Mouse (Mus musculus): ENCODE results near the gene Gspt1. TPM values are rescaled to one million over a fixed set of nuclear protein-coding genes. Genes with fewer than 3 reads are reported as not detected.

The Gspt1 gene
- total and polyA plus RNA-seq, 3 experiments = 111 to 886 (median 147) TPM

- TF ChIP-seq RCOR1 (conservative IDR thresholded peaks at IDR 0.05; ENCODE audit: low read depth, low read length) (no peak), NELFE (IDR thresholded peaks at IDR 0.05; ENCODE audit: low read depth, low read length) (no peak), POLR2A (IDR thresholded peaks at IDR 0.05; ENCODE audit: low read depth, low read length) (no peak), KAT2A (IDR thresholded peaks at IDR 0.05; ENCODE audit: insufficient replicate concordance, low read length) (no peak), SIN3A (IDR thresholded peaks at IDR 0.05; ENCODE audit: low read length) (no peak), IRF4 (IDR thresholded peaks at IDR 0.05; ENCODE audit: low read depth, low read length) (no peak), TBP (conservative IDR thresholded peaks at IDR 0.05; ENCODE audit: low read depth, low read length) (no peak), EP300 (IDR thresholded peaks at IDR 0.05; ENCODE audit: low read length) (no peak), MXI1 (IDR thresholded peaks at IDR 0.05; ENCODE audit: low read depth, low read length) (no peak), TCF12 (IDR thresholded peaks at IDR 0.05; ENCODE audit: low read depth, low read length) (no peak), SMC3 (IDR thresholded peaks at IDR 0.05; ENCODE audit: low read depth, low read length) (no peak), PAX5 (IDR thresholded peaks at IDR 0.05; ENCODE audit: low read length) (no peak), UBTF (IDR thresholded peaks at IDR 0.05; ENCODE audit: low read depth, low read length) (no peak), USF2 (conservative IDR thresholded peaks at IDR 0.05; ENCODE audit: low read depth, low read length) (no peak), CHD1 (IDR thresholded peaks at IDR 0.05; ENCODE audit: low read depth, low read length) (no peak), USF1 (IDR thresholded peaks at IDR 0.05; ENCODE audit: low read depth, low read length) (no peak)
- H3K9ac ChIP-seq (ENCODE audit: insufficient read depth, low read depth) = no peak overlapping the region
- H3K27me3 ChIP-seq (replicated peaks) = no peaks in the 10 kb centered on the region
- dilution Hi-C loops (cut with MboI; ENCODE audit: extremely low pct_ligation_motif_present, extremely low pct_unique_long_range_greater_than_20kb, low sequenced_read_pairs) (no loop called here), in situ Hi-C loops (cut with MboI; ENCODE audit: low pct_ligation_motif_present, low pct_unique_long_range_greater_than_20kb, low sequenced_read_pairs) (no loop called here)
- H3K36me3 ChIP-seq (replicated peaks in 1 of 2; ENCODE audit: control insufficient read depth in 1 of 2, insufficient read depth in 1 of 2, low read length in 1 of 2) = no peaks in the 10 kb centered on the region
- no peak overlapping the region for H3K4me3 ChIP-seq (replicated peaks in 1 of 3; ENCODE audit: low read depth in 2 of 3, low read length in 2 of 3, poor library complexity in 1 of 3)
- H3K4me2 ChIP-seq (ENCODE audit: insufficient read depth, low read depth, poor library complexity, severe bottlenecking) = no peak overlapping the region
- H3K4me1 ChIP-seq (ENCODE audit: control insufficient read depth in 1 of 2, insufficient read depth in 2 of 2) = peaks cover 16 to 40% of the 10 kb centered on the region in 2 experiments
- peak overlapping the region; percentile 63 for H3K27ac ChIP-seq (ENCODE audit: insufficient read depth, low read depth)
- peaks cover 12% of the 10 kb centered on the region for H3K9me3 ChIP-seq (replicated peaks; ENCODE audit: low read length)
- no peaks in the 10 kb centered on the region for H3K79me2 ChIP-seq (replicated peaks; ENCODE audit: control insufficient read depth, extremely low read depth, insufficient read depth, poor library complexity, severe bottlenecking)
- no peak for DNase-seq (ENCODE audit: extremely low read depth)
Measured at GRCm38 (mm10) chr16:11284881-11285280, 30.8 kb upstream of the Gspt1 start.

- TF ChIP-seq IRF4 (IDR thresholded peaks at IDR 0.05; ENCODE audit: low read depth, low read length) (peak; percentile 73), ZC3H11A (IDR thresholded peaks at IDR 0.05; ENCODE audit: low read depth, low read length) (no peak), ZNF384 (IDR thresholded peaks at IDR 0.05; ENCODE audit: low read depth, low read length) (no peak), SIN3A (IDR thresholded peaks at IDR 0.05; ENCODE audit: low read length) (no peak), ZMIZ1 (IDR thresholded peaks at IDR 0.05; ENCODE audit: low read depth, low read length) (no peak)
- Histone ChIP-seq H3K27ac (ENCODE audit: insufficient read depth, low read depth) (no peak overlapping the region), H3K36me3 (replicated peaks in 1 of 2; ENCODE audit: control insufficient read depth in 1 of 2, insufficient read depth in 1 of 2, low read length in 1 of 2) (no peaks in the 10 kb centered on the region), H3K79me2 (replicated peaks; ENCODE audit: control insufficient read depth, extremely low read depth, insufficient read depth, poor library complexity, severe bottlenecking) (no peaks in the 10 kb centered on the region), H3K9ac (ENCODE audit: insufficient read depth, low read depth) (no peak overlapping the region), H3K4me3 (replicated peaks in 1 of 3; ENCODE audit: low read depth in 2 of 3, low read length in 2 of 3, poor library complexity in 1 of 3) (no peak overlapping the region), H3K9me3 (replicated peaks; ENCODE audit: low read length) (no peaks in the 10 kb centered on the region), H3K4me2 (ENCODE audit: insufficient read depth, low read depth, poor library complexity, severe bottlenecking) (no peak overlapping the region), H3K27me3 (replicated peaks) (no peaks in the 10 kb centered on the region), H3K4me1 (ENCODE audit: control insufficient read depth in 1 of 2, insufficient read depth in 2 of 2) (peaks cover 16 to 47% of the 10 kb centered on the region in 2 experiments)
- DNase-seq (ENCODE audit: extremely low read depth) = no peak
- in situ Hi-C loops (cut with MboI; ENCODE audit: low pct_ligation_motif_present, low pct_unique_long_range_greater_than_20kb, low sequenced_read_pairs) (no loop called here), dilution Hi-C loops (cut with MboI; ENCODE audit: extremely low pct_ligation_motif_present, extremely low pct_unique_long_range_greater_than_20kb, low sequenced_read_pairs) (no loop called here)
Measured at GRCm38 (mm10) chr16:11282655-11283232, 28.6 kb upstream of the Gspt1 start.

All from CH12.LX (cell line).